Comparison of ENCODE assay signal across 2 mouse cellular contexts in the genomic region with DNA sequence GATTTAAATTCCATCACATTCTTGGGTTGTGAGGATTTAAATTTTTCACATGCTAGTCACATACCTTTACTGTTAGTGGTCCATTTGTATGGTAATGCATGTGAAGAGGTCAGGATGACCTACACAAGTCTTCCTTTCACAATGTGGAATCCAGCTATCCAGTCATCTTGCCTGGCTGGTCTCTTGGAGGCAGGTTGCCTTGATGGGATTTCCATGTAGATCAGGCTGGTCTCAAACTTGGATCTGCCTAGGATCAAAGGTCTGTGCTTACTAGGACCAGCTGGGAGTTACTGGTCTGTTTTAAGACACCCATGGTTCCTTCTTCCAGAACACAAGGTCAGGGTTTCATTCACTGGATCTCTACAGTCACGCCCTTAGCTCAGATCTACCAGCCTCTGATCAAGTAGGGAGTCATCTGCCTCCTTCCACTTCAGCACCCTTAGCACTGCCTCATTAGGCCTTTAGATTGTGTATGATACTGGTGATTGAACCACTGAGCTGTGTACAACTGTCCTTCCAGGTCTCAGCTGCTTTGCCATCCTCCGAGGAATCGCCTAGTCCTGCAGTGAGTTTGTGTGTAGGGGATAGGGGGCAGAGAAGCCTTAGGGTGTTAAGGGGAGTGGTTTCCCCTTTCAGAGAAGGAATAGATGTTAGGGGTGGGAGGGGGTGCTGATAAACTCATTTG.
TF ChIP-seq lines count a peak whose summit lies in the region.

No protein-coding gene starts in this region.

TF ChIP-seq in CH12.LX, 34 proteins besides CTCF, POLR2A, EP300 and RAD21:
- no peak for TF ChIP-seq E2F4 (IDR thresholded peaks at IDR 0.05; ENCODE audit: insufficient replicate concordance, low read depth, low read length)
- TF ChIP-seq POLR2AphosphoS2 (IDR thresholded peaks at IDR 0.05; ENCODE audit: low read depth, low read length), result peak; percentile 99
- TF ChIP-seq TCF12 (IDR thresholded peaks at IDR 0.05; ENCODE audit: low read depth, low read length), result no peak
- TF ChIP-seq MXI1 (IDR thresholded peaks at IDR 0.05; ENCODE audit: low read depth, low read length), result peak; percentile 8; the same call in 1 of the 2 replicates
- no peak for TF ChIP-seq USF1 (IDR thresholded peaks at IDR 0.05; ENCODE audit: low read depth, low read length)
- TF ChIP-seq ELF1 (IDR thresholded peaks at IDR 0.05; ENCODE audit: low read depth, low read length), result peak; percentile 40
- no peak; the same call in 1 of the 2 replicates for TF ChIP-seq NELFE (IDR thresholded peaks at IDR 0.05; ENCODE audit: low read depth, low read length)
- no peak for TF ChIP-seq CHD1 (IDR thresholded peaks at IDR 0.05; ENCODE audit: low read depth, low read length)
- TF ChIP-seq IRF4 (IDR thresholded peaks at IDR 0.05; ENCODE audit: low read depth, low read length), result no peak
- TF ChIP-seq PAX5 (IDR thresholded peaks at IDR 0.05; ENCODE audit: low read length), result no peak
- TF ChIP-seq UBTF (IDR thresholded peaks at IDR 0.05; ENCODE audit: low read depth, low read length), result no peak
- peak; percentile 88; the same call in 1 of the 2 replicates for TF ChIP-seq CHD2 (IDR thresholded peaks at IDR 0.05; ENCODE audit: low read length)
- peak; percentile 5; the same call in 1 of the 2 replicates for TF ChIP-seq BHLHE40 (IDR thresholded peaks at IDR 0.05; ENCODE audit: low read depth, low read length)
- TF ChIP-seq MAX (IDR thresholded peaks at IDR 0.05; ENCODE audit: low read length), result no peak
- no peak for TF ChIP-seq NRF1 (IDR thresholded peaks at IDR 0.05; ENCODE audit: low read depth, low read length)
- no peak for TF ChIP-seq JUN (IDR thresholded peaks at IDR 0.05; ENCODE audit: insufficient read depth, low read depth, low read length)
- TF ChIP-seq JUND (conservative IDR thresholded peaks at IDR 0.05; ENCODE audit: low read depth, low read length), result 0 out of 2 replicates have a peak, but pooled peaks have one; percentile 10
- peak; percentile 1; the same call in 1 of the 2 replicates for TF ChIP-seq USF2 (conservative IDR thresholded peaks at IDR 0.05; ENCODE audit: low read depth, low read length)
- TF ChIP-seq MEF2A (IDR thresholded peaks at IDR 0.05; ENCODE audit: borderline replicate concordance, low read depth, low read length), result 0 out of 2 replicates have a peak, but pooled peaks have one; percentile 37
- TF ChIP-seq GABPA (IDR thresholded peaks at IDR 0.05; ENCODE audit: insufficient replicate concordance, low read depth, low read length), result no peak; the same call in 1 of the 2 replicates
- TF ChIP-seq MYC (IDR thresholded peaks at IDR 0.05; ENCODE audit: low read depth, low read length), result no peak
- TF ChIP-seq ZC3H11A (IDR thresholded peaks at IDR 0.05; ENCODE audit: low read depth, low read length), result no peak
- no peak for TF ChIP-seq TBP (conservative IDR thresholded peaks at IDR 0.05; ENCODE audit: low read depth, low read length)
- TF ChIP-seq ZNF384 (IDR thresholded peaks at IDR 0.05; ENCODE audit: low read depth, low read length), result no peak
- no peak for TF ChIP-seq KAT2A (IDR thresholded peaks at IDR 0.05; ENCODE audit: insufficient replicate concordance, low read length)
- TF ChIP-seq MAFK (IDR thresholded peaks at IDR 0.05; ENCODE audit: insufficient replicate concordance, low read length), result peak; percentile 33; the same call in 1 of the 2 replicates
- TF ChIP-seq ZMIZ1 (IDR thresholded peaks at IDR 0.05; ENCODE audit: low read depth, low read length), result peak; percentile 97
- no peak for TF ChIP-seq MAZ (IDR thresholded peaks at IDR 0.05; ENCODE audit: low read depth, low read length)
- peak; percentile 8; the same call in 1 of the 2 replicates for TF ChIP-seq ZKSCAN1 (IDR thresholded peaks at IDR 0.05; ENCODE audit: borderline replicate concordance, low read depth, low read length)
- TF ChIP-seq SIN3A (IDR thresholded peaks at IDR 0.05; ENCODE audit: low read length), result peak; percentile 79

TF ChIP-seq in MEL, 35 proteins besides CTCF, POLR2A, EP300 and RAD21:
- TF ChIP-seq MYB (IDR thresholded peaks at IDR 0.05; ENCODE audit: low read depth, low read length) (no peak), ZC3H11A (IDR thresholded peaks at IDR 0.05; ENCODE audit: low read depth, low read length) (no peak), TBP (IDR thresholded peaks at IDR 0.05; ENCODE audit: low read depth, low read length) (no peak; the same call in 1 of the 2 replicates), GATA1 (IDR thresholded peaks at IDR 0.05; ENCODE audit: low read depth, low read length) (no peak), TCF12 (IDR thresholded peaks at IDR 0.05; ENCODE audit: low read depth, low read length) (no peak), ZMIZ1 (IDR thresholded peaks at IDR 0.05; ENCODE audit: low read depth, low read length) (no peak), NRF1 (IDR thresholded peaks at IDR 0.05; ENCODE audit: insufficient read depth, low read depth, low read length, poor library complexity, severe bottlenecking) (no peak), POLR2AphosphoS5 (IDR thresholded peaks at IDR 0.05; ENCODE audit: borderline replicate concordance, low read depth, low read length) (peak; percentile 92; the same call in 1 of the 2 replicates), UBTF (IDR thresholded peaks at IDR 0.05; ENCODE audit: borderline replicate concordance, insufficient read depth, low read depth, low read length) (0 out of 2 replicates have a peak, but pooled peaks have one; percentile 25), ELF1 (IDR thresholded peaks at IDR 0.05; ENCODE audit: low read depth, low read length) (no peak)
